Mouse (Mus musculus) liver, embryonic 14.5 days (tissue): ENCODE results near the gene Dtymk. TPM values are rescaled to one million over a fixed set of nuclear protein-coding genes. Genes with fewer than 3 reads are reported as not detected.
"Not testable (repeated sequence)": the region's sequence is repeated elsewhere in the genome, so short reads cannot be mapped to it uniquely, and the experiment has no call there.

ENCODE experiments used
- ATAC-seq: fragments of 200-750 bp; cut with Nextera tagmentation; 2 replicates; pipeline ENCODE4 v1.8.0; 2017; ENCODE audit warnings: moderate number of reproducible peaks, mild to moderate bottlenecking, moderate library complexity; ENCODE audit not compliant: insufficient read depth
- DNase-seq, 3 experiments: peaks; one replicate each; pipeline ENCODE4 v3.0.0-alpha.2; 2012 to 2013; ENCODE audit warnings: low read depth in 3 of 3, low spot score in 3 of 3
- H3K27ac ChIP-seq: fragments of 300-500 bp; sonication (generic); 2 replicates; pipeline ENCODE4 v1.5.1; 2014; ENCODE audit warnings: moderate library complexity, mild to moderate bottlenecking, control low read depth, inconsistent platforms
- H3K27me3 ChIP-seq: fragments of 300-500 bp; sonication (generic); 2 replicates; pipeline ENCODE4 v1.6.1; 2014; ENCODE audit warnings: mild to moderate bottlenecking, low read length, moderate library complexity; ENCODE audit not compliant: control insufficient read depth, insufficient read depth
- H3K36me3 ChIP-seq: fragments of 300-500 bp; sonication (generic); replicated peaks from 2 replicates; pipeline ENCODE4 v1.6.1; 2014; ENCODE audit warnings: low read depth; ENCODE audit not compliant: control insufficient read depth, insufficient read depth
- H3K4me1 ChIP-seq, 2 experiments: fragments of 200-500 bp in 1 of 2; fragments of 300-500 bp in 1 of 2; sonication (generic) in 1 of 2; replicated peaks; 2 replicates each; pipeline ENCODE4 v1.6.1; 2012 to 2014; ENCODE audit warnings: antibody characterized with exemption in 1 of 2, inconsistent platforms in 1 of 2, low read length in 1 of 2; ENCODE audit not compliant: control insufficient read depth in 2 of 2, insufficient read depth in 2 of 2
- H3K4me2 ChIP-seq: fragments of 300-500 bp; sonication (generic); 2 replicates; pipeline ENCODE4 v1.6.1; 2014; ENCODE audit warnings: low read depth, mild to moderate bottlenecking, control low read depth, moderate library complexity
- H3K4me3 ChIP-seq, 2 experiments: fragments of 200-500 bp in 1 of 2; fragments of 300-500 bp in 1 of 2; sonication (generic) in 1 of 2; 2 replicates each; pipeline ENCODE4 v1.5.1; 2012 to 2014; ENCODE audit warnings: low read depth in 2 of 2, low read length in 2 of 2, mild to moderate bottlenecking in 2 of 2, control low read depth in 1 of 2, inconsistent platforms in 1 of 2, moderate library complexity in 1 of 2; ENCODE audit not compliant: insufficient read depth in 1 of 2
- H3K9ac ChIP-seq: fragments of 300-500 bp; sonication (generic); replicated peaks from 2 replicates; pipeline ENCODE4 v1.6.1; 2014; ENCODE audit warnings: mild to moderate bottlenecking, control low read depth, moderate library complexity
- H3K9me3 ChIP-seq: fragments of 300-500 bp; sonication (generic); 2 replicates; pipeline ENCODE4 v1.6.1; 2016; ENCODE audit warnings: low read length, mixed read lengths; ENCODE audit not compliant: control insufficient read depth
- CTCF ChIP-seq: IDR thresholded peaks from 2 replicates; pipeline ENCODE4 v1.5.1; 2016; ENCODE audit warnings: antibody characterized with exemption, low read depth, control low read depth
- EP300 ChIP-seq: IDR thresholded peaks from 2 replicates; pipeline ENCODE4 v1.6.1; 2016; ENCODE audit warnings: antibody characterized with exemption, low read depth
- WGBS: fragments of 180-500 bp; shearing (Covaris S2); extraction: QIAGEN DNeasy Blood & Tissue Kit; methylation state at CpG from one replicate; pipeline ENCODE4 v1.1.7; 2014; ENCODE audit not compliant: insufficient replicate concordance; 5-methylcytosine and 5-hydroxymethylcytosine counted together
- polyA plus RNA-seq, 2 experiments: library from polyadenylated mRNA; depleted of rRNA in 1 of 2; stranded (reverse) in 1 of 2; unstranded in 1 of 2; fragments of >200 nt; fragmentation: Nextera tagmentation in 1 of 2; extraction: Ambion mirVana in 1 of 2; gene quantifications; 2 replicates each; pipeline versions ENCODE4 v1.2.1 to v1.2.3; 2012 to 2014

The Dtymk gene
- polyA plus RNA-seq, 2 experiments, result 128 to 148 TPM

- ATAC-seq, result no peak
- H3K27ac ChIP-seq, result no peak overlapping the region
- TF ChIP-seq EP300 (no peak), CTCF (no peak)
- H3K9me3 ChIP-seq, result no peaks in the 10 kb centered on the region
- no peak overlapping the region for H3K9ac ChIP-seq
- peaks cover 1 to 3% of the 10 kb centered on the region in 2 experiments; a peak in 2 of 4 replicates for H3K4me1 ChIP-seq
- no peaks in the 10 kb centered on the region for H3K27me3 ChIP-seq
- H3K4me3 ChIP-seq, result no peak overlapping the region
- DNase-seq, result no peak
- no peak overlapping the region for H3K4me2 ChIP-seq
- 89% methylated on average over 3 of the region's 3 CpGs for WGBS
- H3K36me3 ChIP-seq, result peaks cover 24% of the 10 kb centered on the region
Observed at GRCm38 (mm10) chr1:93769901-93770300, 31.8 kb downstream of the Dtymk start.

- H3K27me3 ChIP-seq, result no peaks in the 10 kb centered on the region
- H3K4me3 ChIP-seq, result no peak overlapping the region
- no peak for TF ChIP-seq EP300
- TF ChIP-seq CTCF, result no peak
- DNase-seq, result no peak
- no peak overlapping the region for H3K9ac ChIP-seq
- peaks cover 18 to 20% of the 10 kb centered on the region in 2 experiments for H3K4me1 ChIP-seq
- H3K4me2 ChIP-seq, result no peak overlapping the region
- H3K36me3 ChIP-seq, result peaks cover 12% of the 10 kb centered on the region
- no peak for ATAC-seq
- no peaks in the 10 kb centered on the region for H3K9me3 ChIP-seq
- 89% methylated on average over 6 of the region's 6 CpGs for WGBS
- H3K27ac ChIP-seq, result no peak overlapping the region
Observed at GRCm38 (mm10) chr1:93767600-93767999, 34.1 kb downstream of the Dtymk start.

- Histone ChIP-seq H3K27ac (no peak overlapping the region), H3K4me1 (peaks cover 23 to 25% of the 10 kb centered on the region in 2 experiments), H3K9ac (no peak overlapping the region), H3K4me2 (no peak overlapping the region), H3K4me3 (no peak overlapping the region), H3K9me3 (no peaks in the 10 kb centered on the region), H3K36me3 (peaks cover 7% of the 10 kb centered on the region), H3K27me3 (no peaks in the 10 kb centered on the region)
- no peak for TF ChIP-seq CTCF
- no peak for TF ChIP-seq EP300
- ATAC-seq (no peak), DNase-seq (no peak)
- WGBS, result 84% methylated on average over 9 of the region's 9 CpGs
Observed at GRCm38 (mm10) chr1:93764871-93765591, 36.7 kb downstream of the Dtymk start.

- H3K4me3 ChIP-seq, H3K9ac ChIP-seq, H3K36me3 ChIP-seq, H3K27me3 ChIP-seq, H3K9me3 ChIP-seq, H3K27ac ChIP-seq: not testable (repeated sequence)
- WGBS, result 65% methylated on average over 3 of the region's 3 CpGs
- DNase-seq, result peak; percentile 42 to 53 (median 52)
- peak overlapping the region; percentile 39 for H3K4me2 ChIP-seq
- H3K4me1 ChIP-seq, result peaks cover 28 to 34% of the 10 kb centered on the region in 2 experiments
- peak; percentile 83 for ATAC-seq
Observed at GRCm38 (mm10) chr1:93763531-93763930, 38.2 kb downstream of the Dtymk start.

- DNase-seq, result no peak
- no peak overlapping the region for H3K4me3 ChIP-seq
- peaks cover 45 to 54% of the 10 kb centered on the region in 2 experiments for H3K4me1 ChIP-seq
- ATAC-seq, result no peak
- WGBS, result 90% methylated on average over 1 of the region's 1 CpGs
- no peak for TF ChIP-seq EP300
- no peak for TF ChIP-seq CTCF
- H3K9ac ChIP-seq, result no peak overlapping the region
- H3K4me2 ChIP-seq, result no peak overlapping the region
- no peaks in the 10 kb centered on the region for H3K36me3 ChIP-seq
- no peak overlapping the region for H3K27ac ChIP-seq
- no peaks in the 10 kb centered on the region for H3K27me3 ChIP-seq
- no peaks in the 10 kb centered on the region for H3K9me3 ChIP-seq
Observed at GRCm38 (mm10) chr1:93760076-93760475, 41.7 kb downstream of the Dtymk start.
